ENCODE assay signal across 17 mouse cellular contexts in the genomic region with DNA sequence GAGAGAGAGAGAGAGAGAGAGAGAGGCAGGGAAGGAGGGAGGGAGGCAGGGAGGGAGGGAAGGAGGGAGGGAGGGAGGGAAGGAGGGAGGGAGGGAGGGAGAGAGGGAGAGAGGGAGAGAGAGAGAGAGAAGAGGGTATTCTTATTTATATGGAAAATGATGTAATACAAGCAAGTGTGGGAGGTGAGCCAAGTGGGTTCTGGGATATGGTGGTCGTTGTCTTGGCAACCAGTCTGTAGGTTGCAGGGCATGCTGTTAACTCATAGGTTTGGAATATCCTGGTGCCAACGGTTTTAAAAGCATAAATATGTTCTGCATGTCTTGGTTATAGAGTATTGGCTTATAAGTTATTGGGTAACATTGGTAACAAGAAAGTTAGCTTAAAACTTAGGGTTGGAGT. TPM values are rescaled to one million over a fixed set of nuclear protein-coding genes. Genes with fewer than 3 reads are reported as not detected.
"Had no signal": no experiment of that assay in that cellular context is flagged by ENCODE, and none has a peak within 500 bp of the region (broad histone marks: within the 10 kb centered on the region; RNA-seq: fewer than 3 reads in every experiment).

No protein-coding gene starts in this region.

- H3K4me1 ChIP-seq: limb, embryonic 13.5 days; liver, embryonic 15.5 days; midbrain, embryonic 13.5 days; neural tube, embryonic 12.5 days had no signal

- ATAC-seq: intestine, postnatal 0 days; midbrain, embryonic 13.5 days had no signal

- H3K27ac ChIP-seq: left cerebral cortex, adult 2 months; limb, embryonic 13.5 days; liver, embryonic 15.5 days; midbrain, embryonic 13.5 days; neural tube, embryonic 12.5 days; stomach, postnatal 0 days had no signal

- H3K27me3 ChIP-seq: limb, embryonic 13.5 days; liver, embryonic 15.5 days; midbrain, embryonic 13.5 days; neural tube, embryonic 12.5 days had no signal

- H3K36me3 ChIP-seq: limb, embryonic 13.5 days; liver, embryonic 15.5 days; midbrain, embryonic 13.5 days; neural tube, embryonic 12.5 days had no signal

- H3K9me3 ChIP-seq: limb, embryonic 13.5 days; liver, embryonic 15.5 days; midbrain, embryonic 13.5 days; neural tube, embryonic 12.5 days had no signal

- DNase-seq: kidney, adult 8-10 months; kidney, postnatal 25 days; lung, adult 2 months; thymus, postnatal 14 days had no signal

- H3K4me3 ChIP-seq: left cerebral cortex, adult 2 months; limb, embryonic 13.5 days; liver, embryonic 15.5 days; midbrain, embryonic 13.5 days; neural tube, embryonic 12.5 days had no signal

- H3K9ac ChIP-seq: limb, embryonic 13.5 days; liver, embryonic 15.5 days; midbrain, embryonic 13.5 days; neural tube, embryonic 12.5 days had no signal

- H3K4me2 ChIP-seq: limb, embryonic 13.5 days; liver, embryonic 11.5 days; liver, embryonic 15.5 days; midbrain, embryonic 13.5 days; neural tube, embryonic 12.5 days had no signal

RNA-seq across cellular contexts. Expression of a gene that starts 13.6 kb away (rescaled TPM):
- total RNA-seq: layer of hippocampus, postnatal 25 days; left cerebral cortex, adult 2 months; left cerebral cortex, postnatal 25 days; megakaryocyte-erythroid progenitor cell, adult 5-6 weeks; neutrophil, adult 5-6 weeks had no signal
- polyA plus RNA-seq: intestine, postnatal 0 days; kidney, embryonic 16.5 days; limb, embryonic 13.5 days; liver, embryonic 11.5 days; liver, embryonic 15.5 days; lung, adult 2 months; midbrain, embryonic 13.5 days; neural tube, embryonic 12.5 days; stomach, postnatal 0 days had no signal

RNA-seq across cellular contexts. Expression of a gene that starts 15.3 kb away (rescaled TPM):
- total RNA-seq: layer of hippocampus, postnatal 25 days; left cerebral cortex, adult 2 months; left cerebral cortex, postnatal 25 days; megakaryocyte-erythroid progenitor cell, adult 5-6 weeks; neutrophil, adult 5-6 weeks had no signal
- polyA plus RNA-seq: intestine, postnatal 0 days; kidney, embryonic 16.5 days; limb, embryonic 13.5 days; liver, embryonic 11.5 days; liver, embryonic 15.5 days; lung, adult 2 months; midbrain, embryonic 13.5 days; neural tube, embryonic 12.5 days; stomach, postnatal 0 days had no signal

RNA-seq across cellular contexts. Expression of a gene that starts 36.4 kb away (rescaled TPM):
- total RNA-seq: layer of hippocampus, postnatal 25 days; left cerebral cortex, adult 2 months; left cerebral cortex, postnatal 25 days; megakaryocyte-erythroid progenitor cell, adult 5-6 weeks; neutrophil, adult 5-6 weeks had no signal
- polyA plus RNA-seq: intestine, postnatal 0 days; kidney, embryonic 16.5 days; limb, embryonic 13.5 days; liver, embryonic 11.5 days; liver, embryonic 15.5 days; lung, adult 2 months; midbrain, embryonic 13.5 days; neural tube, embryonic 12.5 days; stomach, postnatal 0 days had no signal

RNA-seq across cellular contexts. Expression of a gene that starts 37.5 kb away (rescaled TPM):
- total RNA-seq: layer of hippocampus, postnatal 25 days; left cerebral cortex, adult 2 months; left cerebral cortex, postnatal 25 days; megakaryocyte-erythroid progenitor cell, adult 5-6 weeks; neutrophil, adult 5-6 weeks had no signal
- polyA plus RNA-seq: intestine, postnatal 0 days; kidney, embryonic 16.5 days; limb, embryonic 13.5 days; liver, embryonic 11.5 days; liver, embryonic 15.5 days; lung, adult 2 months; midbrain, embryonic 13.5 days; neural tube, embryonic 12.5 days; stomach, postnatal 0 days had no signal

RNA-seq across cellular contexts. Expression of a gene that starts 59.4 kb away (rescaled TPM):
- total RNA-seq: megakaryocyte-erythroid progenitor cell, adult 5-6 weeks; neutrophil, adult 5-6 weeks had no signal
- polyA plus RNA-seq: kidney, embryonic 16.5 days; limb, embryonic 13.5 days; liver, embryonic 11.5 days; liver, embryonic 15.5 days; lung, adult 2 months; midbrain, embryonic 13.5 days; neural tube, embryonic 12.5 days had no signal
